Mouse (Mus musculus) spleen, embryonic (tissue): ENCODE results near the gene Mrps18c.

Experiments used
- CTCF ChIA-PET: fragments of 350-600 bp; sonication (Branson Sonifier 250); formaldehyde crosslinking; loops from one replicate; lab custom pipeline; 2022; lab: Charles Lee

Gene Mrps18c

DNA sequence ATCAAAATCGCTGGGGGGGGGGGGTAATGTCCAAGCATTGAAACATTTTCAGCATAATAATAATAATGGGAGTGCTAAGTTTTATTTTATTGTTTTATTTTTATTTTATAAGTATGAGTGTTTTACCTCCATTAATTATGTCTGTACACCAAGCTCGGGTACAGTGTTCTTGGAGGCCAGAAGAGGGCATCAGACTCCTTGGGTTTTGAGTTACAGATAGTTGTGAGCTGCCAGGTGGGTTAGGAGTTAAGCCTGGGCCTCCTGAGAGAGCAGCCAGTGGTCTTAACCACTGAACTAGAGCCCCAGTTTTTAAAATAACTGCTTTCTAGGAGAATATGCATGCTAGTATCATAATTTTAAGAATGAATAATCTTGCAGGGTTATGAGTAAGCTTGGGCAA lies 27.5 kb downstream of the Mrps18c start:
- CTCF ChIA-PET = interaction anchor here (0.7 to 2.7 kb wide), 5 partner anchors 15 to 91 kb away, joined by 3 to 26 read pairs (median 5); no protein-coding TSS in a partner anchor

- CTCF ChIA-PET = interaction anchor here (0.7 to 2.7 kb wide), 6 partner anchors 16 to 92 kb away, joined by 3 to 26 read pairs (median 6); no protein-coding TSS in a partner anchor
Measured at GRCm38 (mm10) chr5:100826531-100826930, 28.1 kb downstream of the Mrps18c start.

DNA sequence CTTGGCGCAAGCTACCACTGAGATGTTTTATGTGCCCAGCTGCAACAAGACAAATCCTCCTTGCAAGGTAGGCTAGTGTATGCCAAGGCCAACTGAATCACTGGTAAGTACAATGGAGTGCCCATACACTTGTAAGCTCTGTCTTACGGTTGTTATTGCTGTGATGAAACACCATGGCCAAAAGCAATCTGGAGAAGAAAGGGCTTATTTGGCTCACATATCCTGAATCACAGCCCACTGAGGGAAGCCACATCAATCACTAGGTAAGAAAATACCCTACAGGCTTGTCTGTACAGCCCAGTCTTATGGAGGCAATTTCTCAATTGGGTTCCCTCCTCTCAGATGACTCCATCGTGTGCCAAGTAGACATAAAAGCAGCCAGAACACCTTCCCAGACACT lies 30.3 kb downstream of the Mrps18c start:
- CTCF ChIA-PET = interaction anchor here (0.6 to 1.3 kb wide), 2 partner anchors 86 to 149 kb away, joined by 3 to 4 read pairs; no protein-coding TSS in a partner anchor

GRCm38 (mm10) chr5:100832680-100833079 lies 34.3 kb downstream of the Mrps18c start:
- CTCF ChIA-PET = interaction anchor here (0.6 kb wide), 1 partner anchor 814 kb away, joined by 5 read pairs; no protein-coding TSS in a partner anchor

DNA sequence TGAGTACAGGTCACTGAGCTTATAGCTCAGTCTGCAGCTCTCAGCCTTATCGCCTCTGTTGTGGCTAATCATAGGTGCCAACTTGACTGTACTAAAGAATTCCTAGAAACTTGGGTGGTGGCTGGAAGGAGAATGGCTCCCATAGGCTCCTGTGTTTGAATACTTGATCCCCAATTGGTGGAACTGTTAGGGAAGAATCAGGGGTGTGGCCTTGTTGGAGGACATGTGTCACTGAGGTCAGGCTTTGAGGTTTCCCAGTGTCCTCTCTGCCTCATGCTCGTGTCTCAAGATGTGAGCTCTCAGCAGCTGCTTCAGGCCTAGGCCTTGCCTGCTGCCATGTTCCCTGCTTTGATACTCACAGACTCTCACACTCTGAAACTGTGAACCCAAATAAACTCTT lies 35.4 kb downstream of the Mrps18c start:
- CTCF ChIA-PET = no interaction called here

DNA sequence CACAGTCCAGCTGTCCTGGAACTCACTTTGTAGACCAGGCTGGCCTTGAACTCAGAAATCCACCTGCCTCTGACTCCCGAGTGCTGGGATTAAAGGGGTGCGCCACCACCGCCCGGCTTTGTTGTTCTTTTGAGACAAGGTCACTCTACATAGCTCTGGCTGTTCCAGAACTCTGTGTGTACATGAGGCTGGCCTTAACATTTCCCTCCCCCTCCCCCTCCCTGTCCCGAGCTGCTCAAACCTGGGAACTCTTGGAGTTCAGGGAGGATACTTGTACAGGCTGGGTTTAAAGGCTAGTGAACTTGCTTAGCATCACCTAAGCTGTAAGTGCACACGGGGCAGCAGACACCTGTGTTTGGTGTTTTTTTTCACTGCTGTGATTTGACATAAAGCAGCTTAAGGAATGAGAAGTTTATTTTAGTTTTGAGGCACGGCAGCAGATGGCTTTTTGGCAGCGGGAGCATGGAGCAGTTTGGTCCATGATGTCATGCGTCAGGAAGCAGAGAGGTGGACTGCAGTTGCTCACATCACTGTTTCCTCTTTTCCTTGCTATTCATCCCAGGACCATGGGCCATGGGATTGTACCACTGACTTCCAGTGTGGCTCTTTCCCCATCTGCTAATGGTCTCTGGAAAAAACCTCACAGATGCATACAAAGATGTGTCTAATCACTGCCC lies 37.6 kb downstream of the Mrps18c start:
- CTCF ChIA-PET = no interaction called here

GRCm38 (mm10) chr5:100837907-100838306 lies 39.5 kb downstream of the Mrps18c start:
- CTCF ChIA-PET = no interaction called here

DNA sequence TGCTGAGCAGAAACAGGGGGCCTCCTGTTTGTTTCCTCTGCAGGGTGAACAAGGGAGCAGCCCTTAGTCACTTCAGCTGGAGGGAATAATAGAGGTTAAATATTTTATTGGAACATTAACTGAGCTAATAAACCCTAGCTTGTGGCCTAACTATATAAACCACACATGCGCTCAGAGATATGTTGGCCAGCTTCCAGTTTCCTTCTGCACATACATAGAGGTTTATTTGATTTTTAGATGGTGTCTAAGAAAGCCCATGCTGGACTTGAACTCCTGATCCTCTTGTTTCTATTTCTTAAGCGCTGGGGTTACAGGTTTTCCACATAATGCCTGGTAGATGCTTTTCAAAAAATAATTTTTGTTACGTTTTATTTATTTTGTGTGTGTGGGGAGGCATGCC lies 46.1 kb downstream of the Mrps18c start:
- CTCF ChIA-PET = interaction anchor here (0.9 kb wide), 1 partner anchor 67 kb away, joined by 3 read pairs; no protein-coding TSS in a partner anchor

GRCm38 (mm10) chr5:100845485-100845847 lies 47.0 kb downstream of the Mrps18c start, which contains the start of gene Gpat3:
Gene Gpat3 (plus strand): TSS chr5:100845713.
- CTCF ChIA-PET = interaction anchor here (0.7 kb wide), 1 partner anchor 1614 kb away, joined by 3 read pairs; no protein-coding TSS in a partner anchor

- CTCF ChIA-PET = interaction anchor here (0.7 kb wide), 1 partner anchor 1614 kb away, joined by 3 read pairs; no protein-coding TSS in a partner anchor
Measured at GRCm38 (mm10) chr5:100845848-100846598, 47.6 kb downstream of the Mrps18c start.

GRCm38 (mm10) chr5:100846599-100846920 lies 48.1 kb downstream of the Mrps18c start:
- CTCF ChIA-PET = no interaction called here

GRCm38 (mm10) chr5:100847143-100847542 lies 48.7 kb downstream of the Mrps18c start:
- CTCF ChIA-PET = interaction anchor here (0.5 kb wide), 1 partner anchor 56 kb away, joined by 3 read pairs; no protein-coding TSS in a partner anchor

- CTCF ChIA-PET = no interaction called here
Measured at GRCm38 (mm10) chr5:100853963-100854362, 55.5 kb downstream of the Mrps18c start.
